Mouse (Mus musculus): ENCODE results near the gene Gpr155. TPM values are rescaled to one million over a fixed set of nuclear protein-coding genes. Genes with fewer than 3 reads are reported as not detected.

The Gpr155 gene
- polyA plus RNA-seq, 1 experiment from 2014 or later = 11.0 TPM

DNA sequence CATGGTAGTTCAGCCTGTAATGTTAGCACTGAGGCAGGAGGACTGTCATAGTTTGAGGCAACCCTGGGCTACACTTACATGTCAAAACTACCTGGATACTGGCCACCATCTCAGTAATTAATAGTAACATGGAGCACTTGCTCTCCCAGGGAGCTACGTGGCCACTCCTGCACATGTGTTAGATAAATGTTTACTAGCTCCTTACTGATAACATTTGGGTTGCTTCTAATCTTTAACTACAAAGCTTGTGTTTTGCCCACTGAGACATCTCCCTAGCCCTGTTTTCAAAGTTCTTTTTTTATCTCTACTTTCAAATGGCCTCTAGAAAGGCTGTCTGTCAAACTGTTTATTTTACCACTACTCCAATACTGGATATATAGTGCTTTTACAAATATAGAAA lies 84.4 kb downstream of the Gpr155 start:
- H3K9me3 ChIP-seq (ENCODE audit: control insufficient read depth, low read length) = no peaks in the 10 kb centered on the region
- H3K4me3 ChIP-seq (replicated peaks; ENCODE audit: low read depth, low read length) = no peak overlapping the region
- H3K4me2 ChIP-seq (ENCODE audit: low read length) = no peak overlapping the region
- peaks cover 59% of the 10 kb centered on the region for H3K36me3 ChIP-seq (ENCODE audit: control insufficient read depth, insufficient read depth, low read length)
- no peak overlapping the region for H3K9ac ChIP-seq (replicated peaks; ENCODE audit: low read length)
- WGBS = 93% methylated on average over 1 of the region's 1 CpGs
- DNase-seq = no peak
- no peak for ATAC-seq (ENCODE audit: low FRiP score, low TSS enrichment)
- H3K4me1 ChIP-seq (ENCODE audit: control insufficient read depth, insufficient read depth, low read length) = no peaks in the 10 kb centered on the region
- no peak overlapping the region for H3K27ac ChIP-seq (replicated peaks; ENCODE audit: low read depth, low read length)
- no peaks in the 10 kb centered on the region for H3K27me3 ChIP-seq (ENCODE audit: control insufficient read depth, insufficient read depth, low read length)

DNA sequence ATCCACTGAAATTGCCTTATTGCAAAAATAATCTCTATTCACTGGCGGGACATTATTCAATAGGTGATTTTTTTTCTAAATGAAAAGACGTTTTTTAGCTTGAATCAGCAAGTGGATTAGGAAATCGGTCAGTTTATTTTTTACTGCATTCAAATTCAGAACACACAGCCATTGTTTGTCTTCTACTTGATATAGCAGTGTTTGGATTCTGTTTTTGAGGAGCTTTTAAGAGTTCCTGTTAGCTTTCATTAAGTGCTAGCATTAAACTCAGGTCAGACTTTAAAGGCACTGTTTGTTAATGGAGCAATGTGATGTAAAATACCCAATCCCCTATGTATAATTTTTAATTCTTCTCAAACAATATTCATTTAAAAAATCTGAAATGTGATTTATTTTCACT lies 87.5 kb downstream of the Gpr155 start:
- Histone ChIP-seq H3K36me3 (ENCODE audit: control insufficient read depth, insufficient read depth, low read length) (peaks cover 43% of the 10 kb centered on the region), H3K27ac (replicated peaks; ENCODE audit: low read depth, low read length) (no peak overlapping the region), H3K4me2 (ENCODE audit: low read length) (no peak overlapping the region), H3K9ac (replicated peaks; ENCODE audit: low read length) (no peak overlapping the region), H3K27me3 (ENCODE audit: control insufficient read depth, insufficient read depth, low read length) (no peaks in the 10 kb centered on the region), H3K4me1 (ENCODE audit: control insufficient read depth, insufficient read depth, low read length) (no peaks in the 10 kb centered on the region), H3K9me3 (ENCODE audit: control insufficient read depth, low read length) (no peaks in the 10 kb centered on the region), H3K4me3 (replicated peaks; ENCODE audit: low read depth, low read length) (no peak overlapping the region)
- DNase-seq (no peak), ATAC-seq (ENCODE audit: low FRiP score, low TSS enrichment) (no peak)
- WGBS = 56% methylated on average over 3 of the region's 3 CpGs

DNA sequence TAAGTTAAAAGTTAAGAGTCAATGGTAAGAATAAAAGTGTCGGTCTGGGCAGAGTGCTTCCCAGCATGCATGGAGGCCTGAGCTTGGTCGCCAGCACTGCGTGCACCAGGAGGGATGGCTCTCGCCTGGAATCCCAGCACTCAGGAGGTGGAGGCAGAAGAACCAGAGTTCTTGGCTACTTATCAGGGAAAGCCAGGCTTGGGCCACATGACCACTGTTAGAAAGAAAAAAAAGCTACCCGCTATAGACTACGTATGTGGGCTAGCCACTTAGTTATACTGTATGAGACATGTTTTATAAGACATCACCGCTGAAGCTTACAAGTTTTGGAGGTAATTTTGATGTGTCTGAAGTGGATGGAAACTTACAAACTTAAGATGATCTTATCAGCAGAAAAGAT lies 88.2 kb downstream of the Gpr155 start:
- peaks cover 38% of the 10 kb centered on the region for H3K36me3 ChIP-seq (ENCODE audit: control insufficient read depth, insufficient read depth, low read length)
- WGBS = 85% methylated on average over 7 of the region's 7 CpGs

DNA sequence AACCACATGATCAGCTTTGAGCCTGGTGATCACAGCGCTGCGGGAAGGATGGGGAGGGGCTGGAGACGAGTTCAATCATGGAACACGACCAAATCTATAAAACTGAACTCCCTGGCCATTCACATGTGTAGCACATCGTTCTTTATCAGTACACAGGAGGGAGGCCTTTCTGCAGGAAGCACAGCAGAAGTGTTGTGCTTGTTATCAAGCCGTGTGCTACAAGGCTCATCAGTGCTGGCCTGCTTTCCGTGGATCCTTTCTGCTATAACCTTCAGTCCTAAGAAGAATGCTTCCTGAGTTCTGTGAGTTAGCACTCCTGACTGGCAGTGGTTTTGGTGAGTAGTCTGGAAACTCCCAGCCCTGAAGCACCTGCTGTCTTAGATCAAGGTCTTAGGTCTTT lies 91.3 kb downstream of the Gpr155 start:
- peaks cover 35% of the 10 kb centered on the region for H3K36me3 ChIP-seq (ENCODE audit: control insufficient read depth, insufficient read depth, low read length)
- H3K4me3 ChIP-seq (replicated peaks; ENCODE audit: low read depth, low read length) = no peak overlapping the region
- DNase-seq (no peak), ATAC-seq (ENCODE audit: low FRiP score, low TSS enrichment) (no peak)
- H3K9ac ChIP-seq (replicated peaks; ENCODE audit: low read length) = no peak overlapping the region
- no peaks in the 10 kb centered on the region for H3K9me3 ChIP-seq (ENCODE audit: control insufficient read depth, low read length)
- H3K27ac ChIP-seq (replicated peaks; ENCODE audit: low read depth, low read length) = no peak overlapping the region
- no peaks in the 10 kb centered on the region for H3K4me1 ChIP-seq (ENCODE audit: control insufficient read depth, insufficient read depth, low read length)
- no peaks in the 10 kb centered on the region for H3K27me3 ChIP-seq (ENCODE audit: control insufficient read depth, insufficient read depth, low read length)
- WGBS = 90% methylated on average over 7 of the region's 7 CpGs
- H3K4me2 ChIP-seq (ENCODE audit: low read length) = no peak overlapping the region

More for the DNA sequence above, 88.2 kb downstream of the Gpr155 start:
- Histone ChIP-seq H3K27me3 (ENCODE audit: control insufficient read depth, insufficient read depth, low read length) (no peaks in the 10 kb centered on the region), H3K4me1 (ENCODE audit: control insufficient read depth, insufficient read depth, low read length) (no peaks in the 10 kb centered on the region), H3K9me3 (ENCODE audit: control insufficient read depth, low read length) (no peaks in the 10 kb centered on the region), H3K4me2 (ENCODE audit: low read length) (no peak overlapping the region), H3K4me3 (replicated peaks; ENCODE audit: low read depth, low read length) (no peak overlapping the region), H3K9ac (replicated peaks; ENCODE audit: low read length) (no peak overlapping the region), H3K27ac (replicated peaks; ENCODE audit: low read depth, low read length) (no peak overlapping the region)
- no peak for DNase-seq
- no peak for ATAC-seq (ENCODE audit: low FRiP score, low TSS enrichment)

Other genes starting within 250 kb of the Gpr155 start
- 85.3 and 91.9 TPM in 2 replicates for gene Ola1, start 167.6 kb downstream of the Gpr155 start, polyA plus RNA-seq (2014; fragmentation: Nextera tagmentation; extraction: Ambion mirVana)
- gene Sp9, start 114.6 kb downstream of the Gpr155 start, polyA plus RNA-seq (2014; fragmentation: Nextera tagmentation; extraction: Ambion mirVana) = 2.2 and 2.8 TPM in 2 replicates
- gene Scrn3, start 74.0 kb downstream of the Gpr155 start, polyA plus RNA-seq (2014; fragmentation: Nextera tagmentation; extraction: Ambion mirVana) = 4.2 and 7.9 TPM in 2 replicates
- 26.4 and 30.1 TPM in 2 replicates for gene Cir1, start 73.9 kb downstream of the Gpr155 start, polyA plus RNA-seq (2014; fragmentation: Nextera tagmentation; extraction: Ambion mirVana)
- 1.7 and 2.8 TPM in 2 replicates for gene Wipf1, start 143.2 kb upstream of the Gpr155 start, polyA plus RNA-seq (2014; fragmentation: Nextera tagmentation; extraction: Ambion mirVana)
- 0.18 and 0.20 TPM in 2 replicates for gene Chrna1, start 193.8 kb upstream of the Gpr155 start, polyA plus RNA-seq (2014; fragmentation: Nextera tagmentation; extraction: Ambion mirVana)